Mouse (Mus musculus): ENCODE measurements at regions not wholly inside any gene's neighbourhood (a gene's known extent, or its start where the extent isn't known, plus 50 kb on each side); places are given as distances from the start of the nearest gene placed in this dataset.

DNA sequence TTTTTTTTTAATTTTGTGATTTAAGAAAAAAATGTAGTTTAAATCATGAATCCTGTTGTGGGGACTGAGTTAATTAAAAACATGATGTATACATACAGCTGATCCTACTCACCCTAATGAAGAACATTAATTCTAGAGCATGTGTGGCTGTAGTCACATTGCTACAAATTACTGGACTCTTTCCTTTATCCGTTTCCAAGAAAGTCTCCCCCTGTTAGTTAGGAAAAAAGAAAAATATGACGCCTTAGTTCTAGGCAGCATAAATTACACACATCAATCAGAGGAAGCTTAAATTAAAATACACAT is 505.7 kb downstream of the Cypt12 start:
- TF ChIP-seq CTCF (IDR thresholded peaks at IDR 0.05; ENCODE audit: extremely low read depth, insufficient read length, insufficient replicate concordance, low read depth, low read length) (no peak), POLR2A (IDR thresholded peaks at IDR 0.05; ENCODE audit: low read depth, low read length) (no peak)

Measured in small intestine, adult 2 months (tissue).